Mouse (Mus musculus): ENCODE data around the gene Spata13.
A peak's percentile ranks its signal among the peaks of the same experiment; 100 is the strongest.

The Spata13 gene

DNA sequence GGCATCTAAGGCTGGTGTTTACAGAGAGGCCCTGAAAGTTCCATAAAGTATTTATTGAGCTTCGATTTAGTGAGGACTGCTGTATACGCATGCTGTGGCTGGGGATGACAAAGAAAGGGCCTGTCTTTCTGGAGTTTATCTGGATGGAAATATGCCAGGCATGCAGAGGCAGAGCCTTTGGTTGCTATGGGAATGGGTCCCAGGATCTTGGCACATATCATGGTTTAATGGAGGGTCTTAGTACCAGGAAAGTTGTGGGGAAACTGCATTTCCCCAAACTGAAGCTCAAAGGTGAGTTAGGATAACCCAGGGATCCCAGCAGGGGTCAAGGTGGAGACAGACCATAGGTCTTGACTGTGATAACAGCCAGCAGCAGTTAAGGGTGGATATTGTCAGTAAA lies 37.7 kb downstream of the Spata13 start:
- no peak for DNase-seq (ENCODE audit: extremely low spot score, low read depth, low spot score)

DNA sequence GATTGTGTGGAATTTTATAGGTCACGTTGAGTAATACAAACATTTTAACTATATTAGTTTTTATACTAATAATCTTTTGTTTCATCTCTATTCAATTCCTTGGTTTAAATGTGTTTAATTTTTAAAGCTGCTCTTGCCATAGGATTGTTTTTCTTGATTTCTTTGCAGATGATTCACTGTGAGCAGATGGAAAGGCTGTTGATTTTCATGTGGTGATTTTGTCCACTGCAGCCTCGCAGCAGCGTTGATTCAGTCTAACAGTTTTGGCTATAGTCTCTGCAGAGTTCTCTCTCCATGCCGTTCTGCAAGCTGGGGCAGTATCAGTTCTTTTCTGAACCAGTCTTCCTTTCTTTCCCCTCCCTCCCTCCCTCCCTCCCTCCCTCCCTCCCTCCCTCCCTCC lies 41.9 kb downstream of the Spata13 start:
- DNase-seq (ENCODE audit: extremely low spot score, low read depth, low spot score): no peak

DNA sequence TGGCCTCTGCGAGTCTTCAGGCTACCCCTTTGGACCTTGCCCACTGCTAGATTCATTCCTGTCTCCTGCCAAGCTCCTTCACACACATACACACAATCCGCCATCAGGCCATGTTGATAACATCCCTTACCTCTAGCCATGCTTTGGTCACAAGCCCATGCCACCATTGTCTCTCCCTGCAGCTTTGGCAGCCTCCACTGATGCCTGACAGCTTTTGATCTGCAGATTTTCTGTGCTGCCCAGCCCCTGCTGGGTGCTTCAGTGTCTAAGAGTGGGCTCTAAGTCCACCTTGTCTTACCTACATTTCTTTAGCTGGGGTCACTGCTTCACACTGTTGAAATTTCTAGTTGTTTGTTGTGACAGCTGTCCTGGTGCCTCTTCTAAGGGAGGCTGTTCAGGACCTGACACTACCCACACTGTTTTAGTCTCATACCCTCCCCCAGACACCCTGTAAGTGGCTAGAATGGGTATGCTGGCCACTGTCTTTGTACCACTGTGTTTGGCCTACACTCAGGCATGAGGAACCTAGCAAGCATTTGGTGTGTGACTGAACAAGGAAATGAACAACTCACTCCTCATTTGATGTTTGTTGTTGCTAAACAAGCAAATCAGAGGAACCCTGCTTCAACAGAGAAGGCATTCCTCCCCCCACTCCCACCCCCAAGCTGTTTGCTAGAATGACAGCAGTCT lies 43.0 kb downstream of the Spata13 start:
- DNase-seq (ENCODE audit: extremely low spot score, low read depth, low spot score): no peak

DNA sequence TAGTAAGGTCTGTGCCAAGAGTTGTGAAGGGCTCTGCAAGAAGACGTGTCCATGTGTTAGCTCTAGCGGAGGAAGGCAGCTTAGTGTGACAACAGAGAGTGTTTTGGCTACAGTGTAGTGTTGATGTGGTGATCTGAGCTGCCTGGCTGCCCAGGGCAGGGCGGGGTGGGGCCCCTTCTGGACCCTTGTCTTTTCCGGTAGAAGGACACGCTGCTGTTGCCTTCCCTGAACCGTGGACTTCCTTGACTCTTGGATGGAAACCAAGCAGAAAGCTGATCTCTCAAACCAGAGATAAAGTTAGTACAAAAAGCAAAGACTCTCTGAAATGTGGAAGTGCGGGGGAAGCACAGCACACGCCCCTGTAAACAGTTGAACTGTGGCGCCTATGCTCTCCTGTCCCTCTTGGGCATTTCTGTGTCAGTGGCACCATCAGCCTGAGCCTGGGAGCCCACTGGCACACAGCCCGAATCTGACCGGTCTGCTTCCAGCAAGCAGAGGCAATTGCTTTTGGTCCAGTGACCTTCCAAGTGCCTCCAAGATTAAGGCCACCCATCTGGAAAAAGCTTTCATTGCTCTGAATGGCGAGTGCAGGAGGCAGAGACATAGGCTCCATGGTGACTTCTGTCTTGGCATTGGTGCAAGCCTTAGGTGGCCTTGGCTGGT lies 48.7 kb downstream of the Spata13 start:
- DNase-seq (ENCODE audit: extremely low spot score, low read depth, low spot score): no peak

DNA sequence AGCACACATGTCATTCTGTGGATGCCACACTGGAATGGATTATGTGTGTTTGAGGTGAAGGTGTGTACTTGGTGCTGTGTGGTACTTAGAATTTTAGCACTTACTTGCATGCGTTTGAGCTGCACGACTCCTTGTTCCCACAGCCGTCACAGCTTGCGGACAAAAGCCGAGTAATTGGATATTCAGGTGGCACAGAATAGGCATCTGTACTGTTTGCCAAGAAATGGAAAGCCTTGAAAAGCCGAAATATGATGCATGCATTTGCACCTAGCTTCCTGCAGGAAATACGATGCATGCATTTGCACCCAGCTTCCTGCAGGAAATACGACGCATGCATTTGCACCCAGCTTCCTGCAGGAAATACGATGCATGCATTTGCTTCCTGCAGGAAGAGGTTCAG lies 50.2 kb downstream of the Spata13 start:
- DNase-seq (ENCODE audit: extremely low spot score, low read depth, low spot score): no peak

DNA sequence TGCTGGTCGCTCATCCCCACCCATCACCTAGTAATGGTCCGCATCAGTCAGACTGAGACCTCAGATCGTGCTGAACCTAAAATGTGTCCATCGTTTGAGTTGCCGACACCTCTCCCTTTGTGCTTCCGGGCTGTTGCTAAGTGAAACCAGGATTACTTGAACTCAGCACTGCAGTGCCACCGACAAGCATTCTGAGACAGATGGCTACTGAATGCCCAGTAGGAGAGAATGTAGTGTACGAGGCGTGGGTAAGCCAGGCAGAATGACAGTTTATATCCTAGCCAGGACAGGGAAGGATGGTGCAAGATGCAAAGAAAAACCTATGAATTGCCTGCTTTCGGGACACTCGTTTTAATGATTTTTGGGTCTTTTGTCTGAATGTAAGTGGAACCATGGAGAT lies 52.9 kb downstream of the Spata13 start:
- DNase-seq (ENCODE audit: extremely low spot score, low read depth, low spot score): no peak

DNA sequence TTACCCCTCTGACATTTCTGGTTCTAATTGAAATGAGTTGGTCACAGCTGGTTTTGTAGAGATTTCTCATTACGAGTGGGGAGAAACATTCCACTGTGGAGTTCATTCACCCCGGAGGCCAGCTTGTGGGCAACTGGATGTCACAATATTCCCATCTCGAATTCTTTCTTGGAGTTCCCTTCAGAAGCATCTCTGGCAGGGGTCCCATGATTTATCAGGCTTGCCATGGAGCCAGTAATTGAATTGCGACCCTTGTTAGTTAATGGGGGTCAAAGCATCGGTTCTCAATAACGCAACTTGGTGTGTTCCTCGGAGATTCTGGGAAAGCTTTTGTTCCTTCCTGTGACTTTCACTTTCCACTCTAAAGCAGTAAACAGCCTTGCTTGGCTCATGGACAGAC lies 53.4 kb downstream of the Spata13 start:
- no peak for DNase-seq (ENCODE audit: extremely low spot score, low read depth, low spot score)

DNA sequence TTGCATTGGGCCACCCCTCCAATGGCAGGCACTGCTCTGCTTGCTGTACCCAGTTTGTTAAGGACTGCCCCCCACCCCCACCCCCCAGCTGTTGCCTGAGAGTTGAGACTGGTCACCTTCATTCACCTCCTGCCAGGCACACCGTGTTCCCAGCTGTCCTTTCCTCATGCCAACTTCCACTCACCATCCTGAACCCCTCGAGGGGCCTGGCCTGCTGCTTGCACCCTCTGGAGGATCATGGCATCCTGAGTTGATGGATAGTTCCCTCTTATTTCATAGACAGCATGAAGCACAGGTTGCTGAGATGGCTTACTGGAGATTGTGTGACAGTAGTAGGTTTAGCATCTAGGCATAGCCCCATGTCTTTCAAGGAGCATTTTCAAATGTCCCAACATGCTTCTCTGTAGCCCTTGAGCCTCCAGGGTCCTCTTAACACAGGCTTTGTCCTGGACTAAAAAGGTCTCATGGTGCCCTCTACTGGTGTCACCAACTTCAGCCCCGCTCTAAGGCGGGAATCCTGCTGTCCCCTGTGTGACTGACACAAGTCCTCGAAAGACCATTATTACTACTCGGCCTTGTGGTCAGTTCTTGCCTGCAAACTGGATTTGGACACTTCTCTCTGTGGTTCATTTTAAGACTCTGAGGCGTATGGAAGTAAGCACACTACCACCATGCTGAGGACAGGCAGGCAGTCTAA lies 54.9 kb downstream of the Spata13 start:
- no peak for DNase-seq (ENCODE audit: extremely low spot score, low read depth, low spot score)

DNA sequence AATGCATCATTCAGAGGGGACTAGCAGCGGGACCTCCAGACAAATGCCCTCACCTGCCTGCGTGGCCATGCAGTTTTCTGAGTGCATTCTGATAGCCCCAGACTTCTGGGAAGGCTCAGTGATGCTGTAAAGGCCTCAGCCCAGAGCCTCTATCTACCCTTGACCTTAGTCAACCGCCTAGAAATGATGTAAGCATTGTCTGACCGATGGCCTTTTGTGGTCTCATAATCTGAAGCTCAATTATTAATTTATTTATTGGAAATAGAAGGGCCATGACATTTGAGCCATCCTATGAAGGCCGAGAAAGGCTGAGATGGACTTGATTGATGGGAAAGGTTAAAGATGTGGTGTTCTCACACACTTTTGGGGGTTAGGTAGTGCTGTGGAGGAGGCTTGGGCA lies 56.0 kb downstream of the Spata13 start:
- no peak for DNase-seq (ENCODE audit: extremely low spot score, low read depth, low spot score)

DNA sequence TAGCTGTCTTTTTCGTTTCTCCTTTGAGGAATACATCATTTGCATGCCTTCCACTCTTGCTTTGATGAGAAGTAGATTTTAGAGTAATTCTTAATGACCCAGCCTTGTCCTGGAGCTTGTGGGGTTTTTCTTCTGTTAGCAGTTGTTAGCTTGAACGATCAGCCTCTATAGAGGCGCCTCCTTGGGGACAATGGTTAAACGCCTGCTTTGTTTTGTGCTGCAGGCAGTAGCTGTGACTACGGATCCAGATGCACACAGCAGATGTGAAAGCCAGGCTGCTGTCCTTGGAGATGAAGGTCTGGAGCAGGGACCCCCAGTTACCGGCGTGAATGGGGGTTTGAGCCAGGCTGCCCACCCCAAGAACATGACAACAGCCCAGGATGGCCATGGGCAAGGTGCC lies 56.8 kb downstream of the Spata13 start:
- no peak for DNase-seq (ENCODE audit: extremely low spot score, low read depth, low spot score)

DNA sequence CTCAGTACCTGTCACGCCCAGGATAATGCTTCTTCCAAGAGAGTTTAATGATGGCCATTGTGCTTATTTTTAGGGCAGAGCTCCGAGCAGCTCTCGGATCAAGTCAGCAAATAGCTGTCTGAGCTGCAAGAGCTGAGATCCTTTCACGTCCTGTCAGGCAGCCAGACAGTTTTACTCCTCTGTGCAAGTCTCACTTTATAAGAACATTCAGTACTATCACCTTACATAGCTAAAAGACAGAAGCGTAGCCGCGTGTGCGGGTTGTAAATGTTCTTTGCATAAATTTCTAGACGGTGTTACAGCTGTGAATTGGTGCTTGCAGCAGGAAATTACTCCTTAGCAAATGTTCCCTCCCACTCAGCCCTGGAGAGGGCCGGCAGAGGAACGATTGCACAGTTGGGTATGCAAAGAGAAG lies 59.3 kb downstream of the Spata13 start:
- no peak for DNase-seq (ENCODE audit: extremely low spot score, low read depth, low spot score)

DNA sequence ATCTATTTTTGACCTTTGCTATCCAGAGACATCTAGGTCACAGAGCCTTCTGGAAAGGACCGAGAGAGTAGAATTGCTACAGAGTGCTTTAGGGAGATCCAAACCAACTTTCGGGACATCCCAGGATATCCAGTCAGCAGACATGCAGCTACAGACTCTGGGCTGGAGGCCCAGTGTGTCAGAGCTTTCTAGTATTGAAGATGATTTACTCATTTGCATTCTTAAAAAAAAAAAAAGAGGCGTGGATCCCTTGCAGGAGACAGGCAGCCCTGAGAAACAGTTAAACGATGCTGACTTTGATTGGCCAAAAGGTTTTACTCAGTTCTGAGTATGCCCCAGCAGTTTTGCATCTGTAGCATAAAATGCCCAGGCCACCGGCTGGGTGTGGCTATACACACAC lies 59.9 kb downstream of the Spata13 start:
- DNase-seq (ENCODE audit: extremely low spot score, low read depth, low spot score): no peak

DNA sequence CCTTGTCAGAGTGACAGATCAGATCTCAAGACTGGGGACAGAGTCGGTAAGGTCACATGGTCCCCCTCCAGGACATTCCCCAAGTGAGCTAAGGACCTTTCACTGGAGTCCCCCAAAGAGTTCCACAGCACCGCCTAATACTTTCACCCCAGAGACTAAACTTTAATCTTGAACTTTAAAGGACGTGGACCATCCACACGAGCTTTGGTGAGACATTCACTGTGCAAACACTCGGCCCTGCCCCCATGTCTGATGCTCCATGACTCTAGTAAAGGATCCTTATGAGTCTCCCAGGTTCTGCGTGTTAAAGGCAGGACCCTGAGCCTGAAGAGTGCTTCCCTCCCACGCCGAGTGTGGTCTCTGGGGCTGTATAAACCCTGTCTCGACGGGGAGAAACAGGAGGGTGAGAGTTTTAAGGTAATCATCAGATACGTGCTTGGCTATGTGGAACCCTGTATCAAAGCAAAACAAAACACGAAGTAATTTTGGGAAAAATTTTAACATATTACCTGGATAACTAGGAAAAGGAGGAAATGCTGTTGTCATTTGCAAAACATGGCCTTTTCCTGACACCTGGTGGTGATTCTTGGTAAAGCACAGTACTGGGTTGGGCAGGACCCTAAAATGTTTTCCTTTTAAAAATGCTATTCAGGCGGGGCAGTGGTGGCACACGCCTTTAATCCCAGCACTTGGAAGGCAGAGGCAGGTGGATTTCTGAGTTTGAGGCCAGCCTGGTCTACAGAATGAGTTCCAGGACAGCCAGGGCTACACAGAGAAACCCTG lies 60.6 kb downstream of the Spata13 start:
- peak; percentile 41 for DNase-seq (ENCODE audit: extremely low spot score, low read depth, low spot score)

DNA sequence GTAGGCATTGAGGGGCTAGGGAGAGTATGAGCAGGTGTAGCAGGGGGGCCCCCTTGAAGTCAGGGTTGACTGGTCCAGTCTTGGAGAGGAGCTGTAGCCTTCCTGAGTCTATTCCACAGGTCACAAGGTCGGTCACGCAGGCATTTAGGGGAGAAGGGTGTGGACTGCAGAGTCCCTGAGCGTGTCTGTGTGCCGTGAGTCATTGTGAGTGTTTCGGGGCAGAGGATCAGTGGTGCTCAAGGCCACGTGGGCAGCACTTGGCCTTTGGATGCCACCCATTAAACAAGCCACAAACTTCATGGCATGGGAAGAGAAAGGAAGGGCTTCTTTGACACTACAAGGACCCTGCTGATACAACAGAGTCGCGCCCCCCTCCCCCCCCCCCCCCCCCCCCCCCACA lies 63.5 kb downstream of the Spata13 start:
- no peak for DNase-seq (ENCODE audit: extremely low spot score, low read depth, low spot score)

DNA sequence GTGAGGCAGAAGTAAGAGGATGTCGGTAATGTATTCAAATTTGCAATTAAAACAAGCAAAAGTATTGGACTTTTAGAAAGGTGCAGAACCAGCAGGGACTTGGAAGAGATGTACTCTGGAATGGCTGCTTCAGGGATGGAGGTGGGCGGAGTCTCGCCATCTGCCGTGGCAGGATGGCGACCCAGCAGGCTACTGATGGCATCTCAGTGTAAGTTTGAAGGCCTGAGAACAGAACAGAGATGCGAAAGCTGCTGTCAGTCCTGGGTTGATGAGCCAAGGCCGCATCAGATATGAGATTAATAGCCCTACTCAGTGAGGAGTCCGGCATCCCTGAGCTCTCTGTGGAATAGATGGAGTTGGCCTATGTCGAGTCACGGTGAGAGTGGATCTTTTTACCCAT lies 65.2 kb downstream of the Spata13 start:
- no peak for DNase-seq (ENCODE audit: extremely low spot score, low read depth, low spot score)

DNA sequence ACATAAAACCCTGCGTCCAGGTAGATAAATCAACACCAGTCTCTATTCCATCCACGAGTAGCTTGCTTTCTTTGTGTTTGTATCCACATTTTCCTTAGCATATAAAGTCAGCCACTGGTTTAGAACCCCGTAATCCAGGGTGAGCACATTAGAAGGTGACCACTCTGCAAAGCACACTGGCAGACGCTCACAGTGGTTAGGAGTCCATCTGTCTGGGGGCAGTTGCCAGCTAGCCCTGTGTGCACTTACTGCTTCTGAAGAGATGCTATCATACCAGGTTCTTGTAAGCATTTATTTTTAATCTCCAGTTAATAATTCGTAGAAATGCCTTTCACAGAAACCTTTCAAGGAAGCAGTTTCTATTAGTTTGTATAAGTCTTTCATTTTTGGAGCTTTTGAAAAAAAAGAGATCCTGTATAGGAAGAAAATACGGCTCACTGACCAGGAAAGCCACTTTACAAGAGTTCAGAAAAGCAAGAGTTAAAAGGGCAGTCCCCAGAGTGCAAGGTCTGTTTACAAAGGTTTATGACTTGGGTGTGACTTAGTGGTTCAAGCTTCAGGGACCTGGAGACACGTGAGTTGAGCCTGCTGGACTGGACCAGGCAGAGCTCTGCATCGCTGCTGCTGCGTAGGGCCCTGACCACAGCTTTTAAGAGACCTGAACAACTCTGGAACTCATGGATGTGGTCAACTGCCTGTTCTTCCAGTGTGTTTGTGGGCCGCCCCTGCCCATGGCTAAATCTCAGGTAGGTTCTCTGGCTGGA lies 68.8 kb downstream of the Spata13 start:
- no peak for DNase-seq (ENCODE audit: extremely low spot score, low read depth, low spot score)

DNA sequence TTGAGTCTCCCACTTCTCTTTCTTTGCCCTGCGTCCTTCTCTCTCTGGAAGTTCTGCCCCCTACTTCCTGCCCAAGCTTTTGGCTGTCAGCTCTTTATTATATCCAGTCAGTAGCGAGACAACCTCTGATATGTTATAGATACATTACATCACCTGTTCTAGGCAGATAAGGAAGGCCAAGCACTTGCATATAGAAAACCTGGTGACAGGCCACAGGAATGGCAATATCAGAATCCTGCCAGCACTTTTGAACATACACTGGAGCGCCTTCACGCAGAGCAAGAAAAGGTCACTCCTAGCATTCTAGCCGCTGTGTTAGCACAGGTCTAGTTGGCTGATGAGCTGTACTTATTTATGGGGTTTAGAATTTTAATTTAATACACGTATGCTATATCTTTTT lies 70.7 kb downstream of the Spata13 start:
- DNase-seq (ENCODE audit: extremely low spot score, low read depth, low spot score): no peak

DNA sequence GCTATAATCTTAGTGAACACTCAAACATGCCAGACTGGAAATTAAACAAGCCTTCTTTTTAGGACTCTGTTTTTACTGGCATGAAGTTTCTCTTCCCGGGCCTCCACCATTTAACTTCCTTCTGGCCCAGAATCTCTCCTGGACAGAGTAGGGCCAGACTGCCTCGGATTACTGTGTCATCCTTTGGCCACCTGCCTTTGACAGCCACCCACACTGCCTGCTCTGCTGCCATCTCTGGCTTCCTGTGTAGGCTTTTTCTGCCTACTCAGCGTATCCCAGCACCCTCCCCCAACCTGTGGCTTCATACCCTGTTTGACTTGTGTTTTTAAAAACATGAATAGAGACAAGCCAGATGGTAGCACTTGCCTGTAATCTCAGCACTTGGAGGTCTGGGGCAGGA lies 71.2 kb downstream of the Spata13 start:
- DNase-seq (ENCODE audit: extremely low spot score, low read depth, low spot score): no peak

DNA sequence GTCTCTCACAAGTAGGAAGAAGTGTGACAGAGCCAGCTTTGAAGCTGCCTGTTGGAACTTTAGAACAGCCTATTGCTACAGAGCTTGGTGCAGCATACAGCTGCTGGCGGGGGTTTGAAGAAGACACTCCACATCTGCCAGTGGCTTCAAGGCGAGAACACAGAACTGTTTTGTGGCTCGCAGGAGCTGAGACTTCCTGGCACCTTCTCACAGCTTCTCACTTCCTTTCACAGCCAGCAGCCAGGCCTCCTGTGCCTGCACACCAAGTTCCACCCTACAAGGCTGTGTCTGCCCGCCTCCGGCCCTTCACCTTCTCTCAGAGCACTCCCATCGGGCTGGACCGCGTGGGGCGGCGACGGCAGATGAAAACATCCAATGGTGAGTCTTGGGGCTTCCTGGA lies 75.4 kb downstream of the Spata13 start:
- no peak for DNase-seq (ENCODE audit: extremely low spot score, low read depth, low spot score)

DNA sequence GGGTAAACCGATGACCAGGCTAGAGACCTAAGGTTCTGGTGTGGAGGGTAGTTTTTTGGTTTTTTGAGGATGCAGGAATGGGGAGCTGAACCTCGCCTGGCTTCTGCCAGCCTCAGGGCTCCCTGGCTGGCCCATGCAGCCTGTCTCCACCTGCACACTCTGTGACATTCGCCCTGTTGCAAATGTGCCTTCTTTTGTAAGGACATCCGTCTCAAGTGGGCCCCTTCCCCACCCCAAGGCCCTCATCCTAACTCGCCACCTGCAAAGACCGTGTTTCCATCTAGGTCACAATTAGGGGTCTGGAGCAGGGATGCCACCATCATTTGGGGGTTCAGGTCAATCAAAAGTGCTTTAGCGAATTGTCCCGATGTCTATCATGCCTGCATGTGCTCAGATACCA lies 75.9 kb downstream of the Spata13 start:
- no peak for DNase-seq (ENCODE audit: extremely low spot score, low read depth, low spot score)

DNA sequence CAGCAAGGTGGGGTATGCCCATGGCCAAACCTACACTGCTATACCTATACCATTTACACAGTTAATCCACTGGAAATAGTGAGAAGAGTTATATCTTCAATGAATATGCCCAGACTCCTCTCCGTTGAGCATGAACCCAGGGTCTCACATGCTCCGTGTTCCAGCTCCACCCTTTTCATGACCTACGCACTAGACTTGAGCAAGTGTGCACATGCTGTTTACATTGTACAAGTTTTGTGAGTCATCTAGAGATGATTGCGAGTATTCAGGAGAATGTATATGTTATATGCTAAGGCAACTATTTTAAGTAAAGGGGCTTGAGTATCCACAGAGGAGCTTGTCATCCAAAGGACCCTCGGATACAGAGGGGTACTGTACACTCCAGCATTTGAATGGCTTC lies 77.4 kb downstream of the Spata13 start:
- DNase-seq (ENCODE audit: extremely low spot score, low read depth, low spot score): no peak
